Mouse (Mus musculus) kidney, embryonic 14.5 days (tissue): ENCODE results near the gene Obsl1. TPM values are rescaled to one million over a fixed set of nuclear protein-coding genes. Genes with fewer than 3 reads are reported as not detected.
A peak's percentile ranks its signal among the peaks of the same experiment; 100 is the strongest.

Experiments
- ATAC-seq: fragments of 200-750 bp; cut with Nextera tagmentation; 2 replicates; pipeline ENCODE4 v1.8.0; 2017; ENCODE audit warnings: moderate number of reproducible peaks, mild to moderate bottlenecking, moderate TSS enrichment, moderate library complexity; ENCODE audit not compliant: low FRiP score, low TSS enrichment
- H3K27ac ChIP-seq: fragments of 300-500 bp; sonication (generic); 2 replicates; pipeline ENCODE4 v1.5.1; 2014; ENCODE audit warnings: low read depth, mild to moderate bottlenecking, low read length, moderate library complexity, mixed read lengths
- H3K27me3 ChIP-seq: fragments of 300-500 bp; sonication (generic); 2 replicates; pipeline ENCODE4 v1.6.1; 2014; ENCODE audit warnings: mild to moderate bottlenecking, low read length; ENCODE audit not compliant: control insufficient read depth, insufficient read depth
- H3K36me3 ChIP-seq: fragments of 300-500 bp; sonication (generic); 2 replicates; pipeline ENCODE4 v1.6.1; 2014; ENCODE audit warnings: low read length, mixed read lengths; ENCODE audit not compliant: control insufficient read depth, insufficient read depth
- H3K4me1 ChIP-seq: fragments of 300-500 bp; sonication (generic); 2 replicates; pipeline ENCODE4 v1.6.1; 2014; ENCODE audit warnings: low read length, mixed read lengths; ENCODE audit not compliant: control insufficient read depth, insufficient read depth
- H3K4me2 ChIP-seq: fragments of 300-500 bp; sonication (generic); replicated peaks from 2 replicates; pipeline ENCODE4 v1.6.1; 2014; ENCODE audit warnings: low read depth, mild to moderate bottlenecking, low read length
- H3K4me3 ChIP-seq: fragments of 300-500 bp; sonication (generic); 2 replicates; pipeline ENCODE4 v1.5.1; 2014; ENCODE audit warnings: mild to moderate bottlenecking, low read length
- H3K9ac ChIP-seq: fragments of 300-500 bp; sonication (generic); 2 replicates; pipeline ENCODE4 v1.6.1; 2014; ENCODE audit warnings: low read depth, mild to moderate bottlenecking, low read length, moderate library complexity
- H3K9me3 ChIP-seq: fragments of 300-500 bp; sonication (generic); 2 replicates; pipeline ENCODE4 v1.6.1; 2016; ENCODE audit warnings: low read length; ENCODE audit not compliant: control insufficient read depth
- WGBS: fragments of 180-500 bp; shearing (Covaris S2); extraction: QIAGEN DNeasy Blood & Tissue Kit; methylation state at CpG from one replicate; pipeline ENCODE4 v1.1.7; 2014; 5-methylcytosine and 5-hydroxymethylcytosine counted together
- polyA plus RNA-seq: library from polyadenylated mRNA; unstranded; fragments of >200 nt; fragmentation: Nextera tagmentation; extraction: Ambion mirVana; gene quantifications from 2 replicates; pipeline ENCODE4 v1.2.1, GENCODE M21; 2014

Gene Obsl1
- polyA plus RNA-seq, 1 experiment from 2014 or later, result 79.8 TPM

- no peaks in the 10 kb centered on the region for H3K9me3 ChIP-seq
- peaks cover 18% of the 10 kb centered on the region for H3K36me3 ChIP-seq
- no peak overlapping the region for H3K27ac ChIP-seq
- WGBS, result 14% methylated on average over 13 of the region's 13 CpGs
- H3K4me2 ChIP-seq, result peak overlapping the region; percentile 84
- peaks cover 14% of the 10 kb centered on the region for H3K4me1 ChIP-seq
- ATAC-seq, result no peak
- H3K4me3 ChIP-seq, result peak overlapping the region; percentile 80
- H3K27me3 ChIP-seq, result peaks cover 40% of the 10 kb centered on the region
- no peak overlapping the region; the same call in 1 of the 2 replicates for H3K9ac ChIP-seq
Measured at GRCm38 (mm10) chr1:75480036-75480435, 26.2 kb downstream of the Obsl1 start.

GRCm38 (mm10) chr1:75479635-75479989, 26.6 kb downstream of the Obsl1 start:
- 2% methylated on average over 24 of the region's 24 CpGs for WGBS
- Histone ChIP-seq H3K27me3 (peaks cover 36% of the 10 kb centered on the region), H3K9me3 (no peaks in the 10 kb centered on the region)

GRCm38 (mm10) chr1:75478916-75479634, 27.2 kb downstream of the Obsl1 start, which contains the start of the genes Chpf and Tmem198:
Chpf (minus strand) TSS chr1:75479307.
Tmem198 (plus strand) TSS chr1:75479532.
- peak; percentile 92 for ATAC-seq
- under 1% methylated on average over 67 of the region's 76 CpGs for WGBS
- Histone ChIP-seq H3K27ac (peak within 1 kb of the TSS; percentile 71), H3K4me3 (peak within 1 kb of the TSS; percentile 80), H3K4me2 (peak within 1 kb of the TSS; percentile 84), H3K27me3 (peaks cover 31% of the 10 kb centered on the region), H3K9me3 (no peaks in the 10 kb centered on the region), H3K9ac (peak within 1 kb of the TSS; percentile 74), H3K4me1 (peaks cover 14% of the 10 kb centered on the region), H3K36me3 (peaks cover 28% of the 10 kb centered on the region)

More at GRCm38 (mm10) chr1:75479635-75479989, 26.6 kb downstream of the Obsl1 start:
- no peak; the same call in 1 of the 2 replicates for ATAC-seq
- no peak overlapping the region; the same call in 1 of the 2 replicates for H3K9ac ChIP-seq
- H3K36me3 ChIP-seq, result peaks cover 23% of the 10 kb centered on the region
- peak overlapping the region; percentile 84 for H3K4me2 ChIP-seq
- H3K4me1 ChIP-seq, result peaks cover 14% of the 10 kb centered on the region
- H3K4me3 ChIP-seq, result peak overlapping the region; percentile 80
- no peak overlapping the region for H3K27ac ChIP-seq

- Histone ChIP-seq H3K9ac (peak overlapping the region; percentile 74), H3K27me3 (peaks cover 26% of the 10 kb centered on the region), H3K4me3 (peak overlapping the region; percentile 80), H3K9me3 (no peaks in the 10 kb centered on the region), H3K4me2 (peak overlapping the region; percentile 84), H3K27ac (peak overlapping the region; percentile 71), H3K36me3 (peaks cover 34% of the 10 kb centered on the region), H3K4me1 (peaks cover 14% of the 10 kb centered on the region)
- 1% methylated on average over 13 of the region's 25 CpGs for WGBS
- ATAC-seq, result no peak
Measured at GRCm38 (mm10) chr1:75478497-75478896, 27.8 kb downstream of the Obsl1 start.

GRCm38 (mm10) chr1:75477966-75478290, 28.3 kb downstream of the Obsl1 start:
- Histone ChIP-seq H3K27me3 (peaks cover 22% of the 10 kb centered on the region), H3K9ac (peak overlapping the region; percentile 74; the same call in 1 of the 2 replicates), H3K4me1 (peaks cover 14% of the 10 kb centered on the region), H3K36me3 (peaks cover 39% of the 10 kb centered on the region), H3K9me3 (no peaks in the 10 kb centered on the region), H3K4me2 (peak overlapping the region; percentile 84), H3K4me3 (peak overlapping the region; percentile 80), H3K27ac (no peak overlapping the region)
- 53% methylated on average over 3 of the region's 3 CpGs for WGBS
- no peak for ATAC-seq

DNA sequence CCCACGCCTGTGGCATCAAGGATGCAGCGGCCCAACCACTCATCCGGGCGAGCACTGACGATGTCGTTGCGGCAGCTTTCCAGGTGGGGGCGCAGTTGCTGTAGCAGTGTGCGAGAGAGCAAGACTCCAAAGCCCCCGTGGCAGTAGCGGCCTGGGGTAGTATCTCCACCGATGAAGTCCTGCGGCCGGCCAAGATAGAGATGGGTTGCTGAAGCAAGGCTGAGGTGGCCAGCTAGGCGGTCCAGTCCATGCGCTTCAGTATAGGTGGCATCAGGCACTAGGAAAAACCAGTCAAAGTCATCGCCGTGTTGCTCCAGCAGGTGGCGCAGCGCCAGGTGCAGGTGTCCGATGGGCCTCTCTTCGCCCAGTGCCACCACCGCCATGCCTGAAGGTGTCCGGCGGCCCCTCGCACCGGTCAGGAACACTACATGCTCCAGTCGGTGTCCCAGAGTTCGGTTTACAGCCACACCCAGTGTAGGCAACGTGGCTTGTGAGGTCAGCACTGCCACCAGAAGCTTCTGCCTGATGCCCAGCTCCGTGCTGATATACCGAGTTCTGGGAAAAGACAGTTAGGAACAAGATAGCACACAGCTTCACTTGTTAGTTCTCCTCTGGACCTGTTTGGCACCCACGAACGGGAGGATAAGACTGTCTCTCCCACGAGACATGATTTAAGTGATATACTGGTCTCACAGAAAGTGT, 28.8 kb downstream of the Obsl1 start:
- Histone ChIP-seq H3K9ac (no peak overlapping the region; the same call in 1 of the 2 replicates), H3K27me3 (peaks cover 22% of the 10 kb centered on the region), H3K27ac (no peak overlapping the region), H3K9me3 (no peaks in the 10 kb centered on the region), H3K36me3 (peaks cover 41% of the 10 kb centered on the region), H3K4me1 (peaks cover 14% of the 10 kb centered on the region), H3K4me3 (peak overlapping the region; percentile 80; the same call in 1 of the 2 replicates), H3K4me2 (peak overlapping the region; percentile 84)
- WGBS, result 11% methylated on average over 35 of the region's 35 CpGs
- ATAC-seq, result 0 out of 2 replicates have a peak, but pooled peaks have one; percentile 1

GRCm38 (mm10) chr1:75476441-75476840, 29.8 kb downstream of the Obsl1 start:
- 90% methylated on average over 11 of the region's 11 CpGs for WGBS
- H3K36me3 ChIP-seq, result peaks cover 41% of the 10 kb centered on the region
- H3K9ac ChIP-seq, result no peak overlapping the region
- H3K4me1 ChIP-seq, result peaks cover 14% of the 10 kb centered on the region
- H3K27me3 ChIP-seq, result peaks cover 17% of the 10 kb centered on the region
- no peak overlapping the region for H3K27ac ChIP-seq
- H3K4me3 ChIP-seq, result no peak overlapping the region
- ATAC-seq, result no peak
- H3K4me2 ChIP-seq, result no peak overlapping the region
- no peaks in the 10 kb centered on the region for H3K9me3 ChIP-seq

GRCm38 (mm10) chr1:75469287-75469825, 36.9 kb downstream of the Obsl1 start:
- ATAC-seq, result no peak

More at GRCm38 (mm10) chr1:75469287-75469825, 36.9 kb downstream of the Obsl1 start:
- no peak overlapping the region for H3K27ac ChIP-seq
- H3K4me1 ChIP-seq, result no peaks in the 10 kb centered on the region
- H3K36me3 ChIP-seq, result peaks cover 16% of the 10 kb centered on the region; the same call in 1 of the 2 replicates
- 85% methylated on average over 17 of the region's 17 CpGs for WGBS
- H3K4me3 ChIP-seq, result no peak overlapping the region
- H3K4me2 ChIP-seq, result no peak overlapping the region
- no peak overlapping the region for H3K9ac ChIP-seq
- peaks cover 12% of the 10 kb centered on the region for H3K27me3 ChIP-seq
- H3K9me3 ChIP-seq, result no peaks in the 10 kb centered on the region
